Mouse (Mus musculus): ENCODE results near the gene Cd70. TPM values are rescaled to one million over a fixed set of nuclear protein-coding genes. Genes with fewer than 3 reads are reported as not detected.

The Cd70 gene
- polyA plus RNA-seq, 1 experiment from 2014 or later: 0.11 TPM

DNA sequence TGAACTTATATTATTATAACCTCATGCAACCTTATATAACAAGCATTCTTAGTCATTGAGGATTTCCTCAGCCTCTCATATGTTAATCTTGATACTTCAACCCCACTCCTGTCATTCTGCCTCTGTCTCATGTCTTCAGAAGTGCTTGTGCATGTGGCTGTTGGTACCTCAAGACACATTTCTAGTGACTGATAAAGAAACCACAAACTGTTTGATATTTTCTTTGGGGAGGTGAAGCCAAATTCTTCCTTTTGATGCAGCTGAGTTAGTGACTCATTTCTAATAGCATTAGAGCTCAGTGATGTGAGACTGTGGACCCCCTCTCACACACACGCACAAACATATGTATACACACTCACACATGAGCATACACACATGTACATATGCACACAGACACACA lies 17.8 kb downstream of the Cd70 start:
- no peak overlapping the region for H3K4me3 ChIP-seq (ENCODE audit: low read depth, low read length)
- H3K9ac ChIP-seq (ENCODE audit: low read length): no peak overlapping the region
- 94% methylated on average over 1 of the region's 1 CpGs for WGBS
- H3K4me2 ChIP-seq (replicated peaks; ENCODE audit: low read depth): no peak overlapping the region
- H3K4me1 ChIP-seq (replicated peaks; ENCODE audit: control insufficient read depth, insufficient read depth): no peaks in the 10 kb centered on the region
- ATAC-seq (ENCODE audit: low FRiP score, low TSS enrichment): no peak
- no peaks in the 10 kb centered on the region for H3K9me3 ChIP-seq (ENCODE audit: control insufficient read depth, low read length)
- no peaks in the 10 kb centered on the region for H3K27me3 ChIP-seq (ENCODE audit: control insufficient read depth, insufficient read depth, low read length)
- DNase-seq (ENCODE audit: low spot score): no peak
- no peak overlapping the region for H3K27ac ChIP-seq (replicated peaks)
- TF ChIP-seq CTCF (IDR thresholded peaks at IDR 0.05; ENCODE audit: low read depth): no peak
- no peak for TF ChIP-seq EP300 (optimal IDR thresholded peaks at IDR 0.05)
- H3K36me3 ChIP-seq (ENCODE audit: control insufficient read depth, insufficient read depth, low read length): no peaks in the 10 kb centered on the region

GRCm38 (mm10) chr17:57125853-57126622 lies 23.5 kb downstream of the Cd70 start:
- WGBS: 55% methylated on average over 3 of the region's 3 CpGs
- Histone ChIP-seq H3K27ac (replicated peaks) (no peak overlapping the region), H3K4me3 (ENCODE audit: low read depth, low read length) (no peak overlapping the region), H3K4me2 (replicated peaks; ENCODE audit: low read depth) (no peak overlapping the region), H3K27me3 (ENCODE audit: control insufficient read depth, insufficient read depth, low read length) (no peaks in the 10 kb centered on the region), H3K36me3 (ENCODE audit: control insufficient read depth, insufficient read depth, low read length) (no peaks in the 10 kb centered on the region), H3K4me1 (replicated peaks; ENCODE audit: control insufficient read depth, insufficient read depth) (no peaks in the 10 kb centered on the region), H3K9ac (ENCODE audit: low read length) (no peak overlapping the region), H3K9me3 (ENCODE audit: control insufficient read depth, low read length) (no peaks in the 10 kb centered on the region)
- no peak for TF ChIP-seq EP300 (optimal IDR thresholded peaks at IDR 0.05)
- TF ChIP-seq CTCF (IDR thresholded peaks at IDR 0.05; ENCODE audit: low read depth): no peak
- DNase-seq (ENCODE audit: low spot score): no peak
- peak; percentile 65 for ATAC-seq (ENCODE audit: low FRiP score, low TSS enrichment)

DNA sequence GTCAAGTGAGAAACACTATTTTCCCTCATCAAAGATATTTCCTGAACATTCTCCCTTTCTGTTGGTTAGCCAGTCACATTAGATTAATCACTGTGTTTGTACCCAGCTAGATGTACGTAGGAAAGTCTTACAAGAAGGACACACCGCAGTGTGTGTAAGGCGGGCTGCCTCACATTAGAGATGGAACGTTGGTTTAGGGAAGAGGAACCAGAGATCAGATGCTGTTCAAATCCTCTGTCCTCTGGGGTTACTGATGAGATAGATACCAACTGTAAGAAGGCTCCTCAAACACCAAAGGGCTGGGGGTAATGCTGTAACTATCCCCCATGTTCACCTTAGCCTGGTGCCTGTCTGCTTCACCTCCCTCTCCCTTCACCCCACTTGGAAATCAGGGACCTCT lies 24.8 kb downstream of the Cd70 start:
- no peaks in the 10 kb centered on the region for H3K27me3 ChIP-seq (ENCODE audit: control insufficient read depth, insufficient read depth, low read length)
- H3K9me3 ChIP-seq (ENCODE audit: control insufficient read depth, low read length): no peaks in the 10 kb centered on the region
- no peaks in the 10 kb centered on the region for H3K36me3 ChIP-seq (ENCODE audit: control insufficient read depth, insufficient read depth, low read length)
- no peak overlapping the region for H3K4me2 ChIP-seq (replicated peaks; ENCODE audit: low read depth)
- no peak overlapping the region for H3K4me3 ChIP-seq (ENCODE audit: low read depth, low read length)
- ATAC-seq (ENCODE audit: low FRiP score, low TSS enrichment): no peak
- 68% methylated on average over 4 of the region's 4 CpGs for WGBS
- H3K9ac ChIP-seq (ENCODE audit: low read length): no peak overlapping the region
- H3K27ac ChIP-seq (replicated peaks): no peak overlapping the region
- DNase-seq (ENCODE audit: low spot score): no peak
- TF ChIP-seq CTCF (IDR thresholded peaks at IDR 0.05; ENCODE audit: low read depth): no peak
- TF ChIP-seq EP300 (optimal IDR thresholded peaks at IDR 0.05): no peak
- no peaks in the 10 kb centered on the region for H3K4me1 ChIP-seq (replicated peaks; ENCODE audit: control insufficient read depth, insufficient read depth)

GRCm38 (mm10) chr17:57123192-57124118 lies 26.1 kb downstream of the Cd70 start:
- H3K27ac ChIP-seq (replicated peaks): no peak overlapping the region
- H3K9ac ChIP-seq (ENCODE audit: low read length): no peak overlapping the region
- H3K4me2 ChIP-seq (replicated peaks; ENCODE audit: low read depth): no peak overlapping the region
- no peak for TF ChIP-seq CTCF (IDR thresholded peaks at IDR 0.05; ENCODE audit: low read depth)
- no peak for TF ChIP-seq EP300 (optimal IDR thresholded peaks at IDR 0.05)
- H3K9me3 ChIP-seq (ENCODE audit: control insufficient read depth, low read length): no peaks in the 10 kb centered on the region
- no peaks in the 10 kb centered on the region for H3K36me3 ChIP-seq (ENCODE audit: control insufficient read depth, insufficient read depth, low read length)
- ATAC-seq (ENCODE audit: low FRiP score, low TSS enrichment) (no peak), DNase-seq (ENCODE audit: low spot score) (no peak)
- H3K27me3 ChIP-seq (ENCODE audit: control insufficient read depth, insufficient read depth, low read length): no peaks in the 10 kb centered on the region
- H3K4me1 ChIP-seq (replicated peaks; ENCODE audit: control insufficient read depth, insufficient read depth): no peaks in the 10 kb centered on the region
- no peak overlapping the region for H3K4me3 ChIP-seq (ENCODE audit: low read depth, low read length)
- 86% methylated on average over 11 of the region's 11 CpGs for WGBS

GRCm38 (mm10) chr17:57121856-57122255 lies 27.7 kb downstream of the Cd70 start:
- no peaks in the 10 kb centered on the region for H3K27me3 ChIP-seq (ENCODE audit: control insufficient read depth, insufficient read depth, low read length)
- no peak for ATAC-seq (ENCODE audit: low FRiP score, low TSS enrichment)
- no peaks in the 10 kb centered on the region for H3K36me3 ChIP-seq (ENCODE audit: control insufficient read depth, insufficient read depth, low read length)
- no peak overlapping the region for H3K27ac ChIP-seq (replicated peaks)
- H3K9me3 ChIP-seq (ENCODE audit: control insufficient read depth, low read length): no peaks in the 10 kb centered on the region
- no peak for TF ChIP-seq CTCF (IDR thresholded peaks at IDR 0.05; ENCODE audit: low read depth)
- no peak for TF ChIP-seq EP300 (optimal IDR thresholded peaks at IDR 0.05)
- WGBS: 66% methylated on average over 2 of the region's 2 CpGs
- H3K4me3 ChIP-seq (ENCODE audit: low read depth, low read length): no peak overlapping the region
- no peak overlapping the region for H3K4me2 ChIP-seq (replicated peaks; ENCODE audit: low read depth)
- no peak for DNase-seq (ENCODE audit: low spot score)
- H3K4me1 ChIP-seq (replicated peaks; ENCODE audit: control insufficient read depth, insufficient read depth): no peaks in the 10 kb centered on the region
- no peak overlapping the region for H3K9ac ChIP-seq (ENCODE audit: low read length)
